Mouse (Mus musculus) liver, embryonic 14.5 days (tissue): ENCODE measurements around the gene Ptpn12.

Experiments used
- CTCF ChIP-seq: IDR thresholded peaks from 2 replicates; pipeline ENCODE4 v1.5.1; 2016; ENCODE audit warnings: antibody characterized with exemption, low read depth, control low read depth
- EP300 ChIP-seq: IDR thresholded peaks from 2 replicates; pipeline ENCODE4 v1.6.1; 2016; ENCODE audit warnings: antibody characterized with exemption, low read depth

GRCm38 (mm10) chr5:20964446-20964845 is 91.3 kb downstream of the Ptpn12 start:
- TF ChIP-seq CTCF, result no peak
- no peak for TF ChIP-seq EP300
